Comparison of ENCODE assay signal across 9 mouse cellular contexts in the genomic region with DNA sequence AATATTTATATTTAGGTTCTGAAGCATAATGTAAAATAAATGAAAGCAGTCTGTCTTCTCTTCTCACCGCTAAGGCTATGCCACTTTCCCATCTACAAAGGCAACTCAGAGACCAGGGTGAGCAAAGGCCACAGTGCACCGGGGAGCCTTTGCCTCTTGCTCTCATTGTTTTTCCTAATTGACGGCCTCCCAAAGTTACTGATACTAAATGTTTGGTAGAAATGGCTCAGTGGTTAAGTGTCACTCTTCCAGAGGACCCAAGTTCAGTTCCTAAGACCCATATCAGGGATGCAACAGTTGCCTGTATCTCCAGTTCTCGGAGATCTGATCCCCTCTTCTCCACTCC.
"Had no signal": no experiment of that assay in that cellular context is flagged by ENCODE, and none has a peak within 500 bp of the region (broad histone marks: within the 10 kb centered on the region; RNA-seq: fewer than 3 reads in every experiment).

No protein-coding gene starts in this region.

- H3K27me3 ChIP-seq: limb, embryonic 13.5 days had no signal

- DNase-seq: layer of hippocampus, adult 9-11 months; layer of hippocampus, postnatal 36 days; lung, postnatal 4 days; thymus, postnatal 4 days had no signal

- ATAC-seq: intestine, embryonic 16.5 days; midbrain, embryonic 16.5 days had no signal

- H3K4me3 ChIP-seq: limb, embryonic 13.5 days; midbrain, embryonic 10.5 days had no signal

- H3K9ac ChIP-seq: limb, embryonic 13.5 days; liver, embryonic 14.5 days had no signal

- H3K9me3 ChIP-seq: limb, embryonic 13.5 days; midbrain, embryonic 10.5 days had no signal

- H3K27ac ChIP-seq: limb, embryonic 13.5 days; liver, embryonic 14.5 days; midbrain, embryonic 10.5 days had no signal

- H3K4me2 ChIP-seq: limb, embryonic 13.5 days had no signal

- H3K36me3 ChIP-seq: limb, embryonic 13.5 days; midbrain, embryonic 10.5 days had no signal
